Mouse (Mus musculus) C3H10T1/2 (cell line): ENCODE measurements around the gene Upf3a. TPM values are rescaled to one million over a fixed set of nuclear protein-coding genes. Genes with fewer than 3 reads are reported as not detected.

Source experiments
- polyA plus RNA-seq, 2 experiments: library from polyadenylated mRNA; unstranded; fragments of >200 nt; fragmentation: generic; extraction: Trizol; gene quantifications; one replicate each; pipeline ENCODE4 v1.2.1; 2012; ENCODE audit warnings: missing spikeins in 2 of 2

Gene Upf3a
- 10 to 100 TPM; 12.2 to 32.1 TPM for polyA plus RNA-seq

DNA sequence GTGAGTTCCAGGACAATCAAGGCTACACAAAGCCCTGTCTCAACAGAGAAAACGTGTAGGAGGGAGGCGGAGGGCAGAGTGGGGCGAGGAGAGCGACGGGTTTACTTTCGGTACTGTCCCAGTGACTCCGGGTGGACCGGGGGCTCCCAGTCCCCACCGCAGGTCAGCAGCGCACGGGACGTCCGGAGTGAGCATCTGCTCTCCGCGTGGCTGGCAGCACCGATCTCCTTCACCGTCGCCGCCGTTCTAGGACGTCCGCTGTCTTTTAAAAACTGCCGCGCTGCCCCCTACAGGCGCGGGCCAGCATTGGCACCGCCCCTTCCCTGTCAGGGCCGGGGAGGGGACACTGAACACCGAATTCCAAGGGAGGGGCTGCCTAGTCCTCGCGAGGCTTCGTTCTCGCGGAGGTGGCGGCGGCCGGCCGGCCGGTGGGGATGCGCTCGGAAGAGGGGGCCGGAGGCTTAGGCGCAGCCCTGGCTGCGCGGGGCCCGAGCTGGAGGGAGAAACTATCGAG lies at the start of gene Upf3a:
Upf3a (plus strand) TSS at position 366 of the 514 bp plus-strand sequence.

GRCm38 (mm10) chr8:13756982-13757804 lies 28.2 kb upstream of the Upf3a start, which contains the start of gene Cdc16:
Gene Cdc16, plus strand, starts transcription at chr8:13757676.

DNA sequence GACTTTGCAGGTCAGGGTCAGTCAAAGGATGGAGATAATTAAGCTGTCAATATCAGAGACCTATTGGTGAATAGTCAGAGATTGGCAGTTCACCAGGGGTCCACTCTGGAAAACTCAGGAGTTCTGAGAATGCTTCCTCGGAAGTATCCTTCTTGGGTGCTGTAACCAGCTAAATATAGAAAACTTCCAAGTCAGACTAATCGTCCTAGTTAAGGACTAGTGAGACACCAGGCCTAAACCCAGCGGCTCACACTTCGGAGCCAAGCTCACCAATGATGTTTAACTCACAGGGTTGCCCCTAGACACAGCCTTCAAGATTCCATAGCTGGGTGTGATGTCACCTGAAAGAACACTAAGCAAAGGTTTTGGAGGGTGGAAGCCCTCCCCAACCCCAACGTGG lies 52.9 kb downstream of the Upf3a start, which contains the start of gene AF366264:
AF366264 (minus strand) TSS at position 101 of the 400 bp plus-strand sequence.

Other genes with a start within 250 kb of the Upf3a start
- gene 1700029H14Rik, start 223.2 kb upstream of the Upf3a start, polyA plus RNA-seq = not detected
- 10 to 100 TPM; 10.2 to 22.0 TPM for gene Rasa3, start 108.0 kb upstream of the Upf3a start, polyA plus RNA-seq
- gene Cfap97d2, start 79.7 kb upstream of the Upf3a start, polyA plus RNA-seq = under 1 TPM in 1 of 2 experiments, not detected in 1; 0.14 TPM
- 10 to 100 TPM; 10.5 to 69.3 TPM for gene Cdc16, start 27.9 kb upstream of the Upf3a start, polyA plus RNA-seq
- gene AF366264, start 52.8 kb downstream of the Upf3a start, polyA plus RNA-seq = not detected
- gene Champ1, start 84.0 kb downstream of the Upf3a start, polyA plus RNA-seq = 10 to 100 TPM in 1 of 2 experiments, 1 to 10 TPM in 1; 2.6 to 14.4 TPM
- gene Coprs, start 104.7 kb downstream of the Upf3a start, polyA plus RNA-seq = 10 to 100 TPM; 43.3 to 50.1 TPM